Mouse (Mus musculus) bone marrow, adult 2 months (tissue): ENCODE measurements at regions not wholly inside any gene's neighbourhood (a gene's known extent, or its start where the extent isn't known, plus 50 kb on each side); places are given as distances from the start of the nearest gene placed in this dataset.

Experiments used
- H3K27ac ChIP-seq: fragments of 200-500 bp; 2 replicates; pipeline ENCODE4 v1.5.1; 2012; ENCODE audit warnings: low read depth, mild to moderate bottlenecking, control low read depth, inconsistent platforms, low read length; ENCODE audit not compliant: control insufficient read depth, poor library complexity, insufficient read depth
- H3K4me1 ChIP-seq: fragments of 200-500 bp; 2 replicates; pipeline ENCODE4 v1.6.1; 2011; ENCODE audit warnings: low read length; ENCODE audit not compliant: control insufficient read depth, insufficient read depth
- H3K4me3 ChIP-seq: fragments of 200-500 bp; replicated peaks from 2 replicates; pipeline ENCODE3; 2011; ENCODE audit warnings: mild to moderate bottlenecking, low read depth, low read length, control low read depth; ENCODE audit not compliant: control insufficient read depth
- CTCF ChIP-seq: fragments of 200-500 bp; IDR thresholded peaks from 2 replicates; pipeline ENCODE4 v1.5.1; 2011; ENCODE audit warnings: low read length, control low read depth; ENCODE audit not compliant: control insufficient read depth, insufficient read depth
- POLR2A ChIP-seq: fragments of 200-500 bp; IDR thresholded peaks from 2 replicates; pipeline ENCODE4 v1.6.1; 2011; ENCODE audit warnings: low read depth, mild to moderate bottlenecking, control low read depth, low read length, borderline replicate concordance; ENCODE audit not compliant: control insufficient read depth
- WGBS: fragments of 180-500 bp; shearing (Covaris S2); methylation state at CpG from one replicate; pipeline ENCODE4 v1.1.7; 2018; 5-methylcytosine and 5-hydroxymethylcytosine counted together

DNA sequence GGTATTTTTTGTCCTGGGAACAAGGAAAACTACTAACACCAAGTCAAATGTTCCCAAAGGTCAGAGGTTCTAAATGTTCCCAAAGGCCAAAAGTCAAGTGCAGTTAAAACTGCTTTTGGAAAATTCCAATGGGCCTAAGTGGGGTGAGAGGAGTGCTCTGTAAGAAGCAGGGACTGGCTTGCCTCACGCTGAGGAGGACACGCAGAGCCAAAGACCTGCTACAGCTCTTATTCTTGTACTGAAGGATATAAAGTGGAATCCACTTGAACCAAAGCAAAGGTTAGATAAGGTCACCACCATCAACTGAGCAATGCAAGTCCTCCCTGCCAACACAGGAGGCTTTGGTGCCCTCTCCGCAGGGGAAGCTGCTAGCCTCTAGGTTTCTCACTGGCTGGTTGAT lies 260.3 kb upstream of the Prok2 start:
- TF ChIP-seq CTCF (no peak), POLR2A (no peak)
- Histone ChIP-seq H3K4me3 (no peak overlapping the region), H3K27ac (no peak overlapping the region), H3K4me1 (no peaks in the 10 kb centered on the region; the same call in 1 of the 2 replicates)
- 86% methylated on average over 3 of the region's 3 CpGs for WGBS

DNA sequence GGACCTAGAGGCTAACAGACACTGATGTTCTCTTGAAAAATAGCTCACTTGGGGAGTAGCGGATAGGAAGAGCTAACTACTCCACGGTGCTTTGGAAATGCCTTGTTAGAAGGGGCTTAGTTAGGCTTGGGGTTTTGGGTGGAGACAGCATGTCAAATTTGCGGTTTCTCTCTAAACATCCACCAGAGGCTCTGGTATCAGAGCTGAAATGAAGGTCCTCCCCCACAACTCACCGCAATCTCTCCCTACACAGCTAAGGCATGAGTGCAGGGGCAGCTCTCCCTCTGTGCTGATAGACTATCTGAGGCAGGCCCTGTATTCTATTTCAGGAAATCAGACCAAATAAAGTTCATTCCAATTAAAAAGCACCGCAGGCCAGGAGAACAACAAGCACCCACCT lies 259.1 kb upstream of the Prok2 start:
- 34% methylated on average over 5 of the region's 5 CpGs for WGBS
- no peak for TF ChIP-seq CTCF
- TF ChIP-seq POLR2A, result no peak
- Histone ChIP-seq H3K27ac (no peak overlapping the region), H3K4me3 (no peak overlapping the region), H3K4me1 (no peaks in the 10 kb centered on the region; the same call in 1 of the 2 replicates)

DNA sequence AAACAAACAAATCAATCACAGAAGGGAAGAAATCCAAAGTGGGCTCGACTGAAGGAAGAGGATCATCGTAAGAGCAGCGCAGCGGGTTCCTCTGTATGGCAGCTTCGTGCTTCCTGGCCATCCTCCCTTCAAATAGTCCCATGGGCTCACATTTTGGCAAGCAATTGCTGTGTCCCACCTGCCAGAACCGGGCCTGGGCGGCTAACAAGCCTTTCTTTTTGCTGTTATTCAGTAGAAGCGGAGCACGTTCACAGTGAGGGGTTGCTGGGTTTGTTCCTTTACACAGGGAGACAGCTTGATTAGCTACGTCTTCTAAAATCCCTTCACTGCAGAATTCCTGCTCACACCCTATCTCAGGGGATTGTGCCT lies 258.6 kb upstream of the Prok2 start:
- no peaks in the 10 kb centered on the region; the same call in 1 of the 2 replicates for H3K4me1 ChIP-seq
- H3K27ac ChIP-seq, result no peak overlapping the region
- WGBS, result 63% methylated on average over 10 of the region's 10 CpGs
- no peak overlapping the region for H3K4me3 ChIP-seq
- TF ChIP-seq POLR2A (no peak), CTCF (no peak)

DNA sequence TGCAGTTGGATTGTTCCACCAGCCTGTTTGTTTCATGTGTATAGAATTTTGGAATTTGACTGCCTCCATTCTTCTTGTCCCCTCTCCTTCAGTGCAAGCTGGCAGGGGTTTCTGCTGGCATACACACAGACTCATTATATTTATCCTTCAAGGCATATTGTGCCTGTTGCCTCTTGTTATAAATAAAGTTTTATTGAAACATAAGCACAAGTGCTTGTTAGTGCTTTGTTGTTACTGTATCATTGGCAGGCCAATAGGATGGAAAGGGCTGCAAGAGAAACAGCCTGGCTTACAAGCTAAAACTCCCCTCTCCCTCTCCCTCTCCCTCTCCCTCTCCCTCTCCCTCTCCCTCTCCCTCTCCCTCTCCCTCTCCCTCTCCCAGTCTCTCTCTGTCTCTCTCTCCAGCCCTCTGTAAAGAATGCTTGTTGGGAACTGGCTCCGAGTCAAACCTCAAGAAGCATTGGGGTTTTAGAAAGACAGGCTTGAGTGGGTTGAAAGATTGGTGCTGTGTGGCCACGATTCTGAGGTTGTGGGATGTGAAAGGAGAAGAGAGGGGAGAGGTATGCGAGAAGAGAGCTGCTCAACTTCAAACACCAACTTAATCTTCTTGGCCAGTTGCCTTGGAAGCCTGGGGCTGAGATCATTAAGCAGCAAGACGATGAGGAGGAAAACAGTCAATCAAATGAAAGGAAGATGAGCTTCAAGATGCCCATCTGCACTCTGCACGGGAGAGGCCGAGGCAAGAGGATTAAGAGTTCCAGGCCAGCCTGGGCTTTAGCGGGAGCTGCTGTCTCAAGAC lies 258.1 kb upstream of the Prok2 start:
- Histone ChIP-seq H3K27ac (no peak overlapping the region), H3K4me1 (no peaks in the 10 kb centered on the region; the same call in 1 of the 2 replicates), H3K4me3 (no peak overlapping the region)
- 35% methylated on average over 7 of the region's 7 CpGs for WGBS
- TF ChIP-seq CTCF (no peak), POLR2A (no peak)

DNA sequence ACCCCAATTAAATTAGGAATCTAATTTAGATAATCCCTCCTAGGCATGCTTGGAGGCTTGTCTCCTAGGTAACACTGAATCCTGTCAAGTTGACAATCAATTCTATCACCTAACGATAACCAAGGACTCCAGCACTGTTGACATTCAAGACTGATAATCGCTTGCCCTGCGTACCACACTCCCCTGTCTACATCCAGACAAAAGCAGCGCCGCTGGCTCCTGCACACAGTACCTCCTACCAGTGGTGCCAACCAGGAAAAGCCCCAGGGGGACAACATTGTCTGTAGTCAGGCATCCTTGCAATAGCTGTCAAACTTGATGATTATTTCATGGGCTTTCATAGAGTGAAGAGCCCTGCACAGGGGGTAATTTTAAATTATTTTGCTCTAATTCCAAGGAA lies 253.4 kb upstream of the Prok2 start:
- Histone ChIP-seq H3K4me3 (no peak overlapping the region), H3K4me1 (no peaks in the 10 kb centered on the region; the same call in 1 of the 2 replicates), H3K27ac (no peak overlapping the region)
- TF ChIP-seq CTCF, result no peak
- TF ChIP-seq POLR2A, result no peak
- WGBS, result 85% methylated on average over 5 of the region's 5 CpGs

DNA sequence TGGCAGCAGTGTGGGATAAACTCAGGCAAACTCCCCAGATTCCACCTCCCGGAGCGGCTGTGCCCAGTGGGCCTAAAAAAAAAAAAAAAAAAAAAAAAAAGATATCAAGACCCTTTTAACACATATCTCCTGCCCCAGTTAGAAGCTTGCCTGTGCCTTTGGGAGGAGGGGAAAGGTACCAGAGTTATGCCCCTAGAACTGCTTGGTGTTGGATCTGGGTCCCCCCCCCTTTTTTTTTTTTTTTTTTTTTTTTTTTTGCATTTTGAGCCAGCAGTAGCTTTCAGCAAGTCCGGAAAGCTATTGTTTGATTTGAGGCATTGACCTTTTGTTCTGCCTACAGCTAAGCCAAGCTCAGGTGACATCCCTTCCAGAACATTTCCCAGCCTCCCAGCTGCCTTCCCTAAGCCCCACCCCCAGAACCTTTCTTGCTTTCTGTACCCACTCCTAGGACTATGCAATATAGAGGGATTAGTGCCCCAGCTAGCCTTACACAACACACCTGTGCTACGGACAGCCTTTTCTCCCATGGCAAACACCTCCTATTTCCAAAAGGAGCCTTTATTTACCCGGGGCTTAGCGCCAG lies 252.1 kb upstream of the Prok2 start:
- 83% methylated on average over 6 of the region's 6 CpGs for WGBS
- Histone ChIP-seq H3K27ac (no peak overlapping the region), H3K4me1 (no peaks in the 10 kb centered on the region; the same call in 1 of the 2 replicates), H3K4me3 (no peak overlapping the region)
- TF ChIP-seq CTCF, result no peak
- no peak for TF ChIP-seq POLR2A

DNA sequence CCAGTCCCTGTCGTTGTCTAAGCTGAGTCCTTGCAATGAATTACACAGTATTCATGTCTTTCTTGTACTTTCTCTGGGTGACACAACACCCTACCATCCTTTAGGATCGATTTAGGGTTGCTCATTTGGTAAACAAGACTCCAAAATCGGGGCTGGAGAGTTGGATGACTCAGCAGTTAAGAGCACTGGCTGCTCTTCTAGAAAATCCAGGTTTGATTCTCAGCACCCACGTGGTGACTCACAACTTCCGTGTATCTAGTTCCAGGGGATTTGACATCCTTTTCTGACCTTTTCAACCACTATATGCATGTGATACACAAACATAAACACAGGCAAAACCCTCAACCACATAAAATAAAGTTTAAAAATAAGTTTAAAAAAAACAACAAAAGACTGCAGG lies 250.0 kb upstream of the Prok2 start:
- H3K4me1 ChIP-seq, result no peaks in the 10 kb centered on the region
- WGBS, result 49% methylated on average over 5 of the region's 5 CpGs
- no peak for TF ChIP-seq POLR2A
- no peak for TF ChIP-seq CTCF

DNA sequence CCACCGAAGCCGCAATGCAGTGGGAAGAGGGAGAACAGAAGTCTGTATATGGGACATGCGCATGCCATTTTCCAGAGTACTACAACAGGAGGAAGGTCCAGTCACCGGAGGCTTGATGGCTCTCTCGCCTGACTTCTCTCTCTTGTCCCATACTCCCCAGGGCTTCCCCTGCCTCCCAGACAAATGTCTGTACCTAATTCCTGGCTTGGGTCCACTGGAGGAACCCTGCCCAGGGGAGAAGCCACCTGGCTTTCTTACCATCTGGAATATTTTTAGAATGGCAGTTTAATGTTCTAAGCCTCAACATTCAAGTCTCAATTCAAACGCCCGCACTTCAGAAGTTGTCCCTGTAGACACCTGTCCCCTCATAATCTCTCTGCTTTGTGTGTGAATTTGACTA lies 249.3 kb upstream of the Prok2 start:
- WGBS, result 89% methylated on average over 7 of the region's 7 CpGs

More for the DNA sequence above, 250.0 kb upstream of the Prok2 start:
- no peak overlapping the region for H3K4me3 ChIP-seq
- no peak overlapping the region for H3K27ac ChIP-seq

More for the DNA sequence above, 249.3 kb upstream of the Prok2 start:
- Histone ChIP-seq H3K4me3 (no peak overlapping the region), H3K4me1 (no peaks in the 10 kb centered on the region), H3K27ac (no peak overlapping the region)
- TF ChIP-seq CTCF (no peak), POLR2A (no peak)
